Comparison of ENCODE assay signal across 18 mouse cellular contexts in the genomic region with DNA sequence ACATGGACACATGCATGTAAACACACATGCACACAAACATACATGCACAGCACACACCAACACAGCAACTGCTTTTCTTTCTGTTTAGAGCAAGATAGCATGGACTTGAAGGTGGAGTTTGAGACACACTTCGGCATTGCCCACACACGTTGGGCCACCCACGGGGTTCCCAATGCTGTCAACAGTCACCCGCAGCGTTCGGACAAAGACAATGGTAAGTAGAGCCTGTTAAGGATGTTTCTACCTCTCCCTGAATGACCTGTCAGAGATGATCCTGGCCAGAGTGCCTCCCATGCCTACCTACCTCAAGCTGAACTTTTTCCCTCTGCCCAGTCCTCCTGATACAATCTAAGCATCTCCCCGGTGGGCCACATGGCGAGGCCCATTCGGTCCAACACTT. TPM values are rescaled to one million over a fixed set of nuclear protein-coding genes. Genes with fewer than 3 reads are reported as not detected.
"Had no signal": no experiment of that assay in that cellular context is flagged by ENCODE, and none has a peak within 500 bp of the region (broad histone marks: within the 10 kb centered on the region; RNA-seq: fewer than 3 reads in every experiment).

No protein-coding gene starts in this region.

- H3K9ac ChIP-seq: lung, embryonic 15.5 days; midbrain, embryonic 13.5 days; midbrain, embryonic 15.5 days; neural tube, embryonic 12.5 days; stomach, embryonic 15.5 days had no signal

- H3K4me2 ChIP-seq: lung, embryonic 15.5 days; midbrain, embryonic 11.5 days; midbrain, embryonic 13.5 days; midbrain, embryonic 15.5 days; neural tube, embryonic 12.5 days; stomach, embryonic 15.5 days had no signal

- H3K4me1 ChIP-seq: lung, embryonic 15.5 days; midbrain, embryonic 13.5 days; midbrain, embryonic 15.5 days; neural tube, embryonic 12.5 days; stomach, embryonic 15.5 days had no signal

- H3K4me3 ChIP-seq: lung, embryonic 15.5 days; megakaryocyte, embryonic 14.5 days; midbrain, embryonic 13.5 days; midbrain, embryonic 15.5 days; neural tube, embryonic 12.5 days; stomach, embryonic 15.5 days had no signal

- H3K27me3 ChIP-seq: lung, embryonic 15.5 days; midbrain, embryonic 13.5 days; midbrain, embryonic 15.5 days; neural tube, embryonic 12.5 days; stomach, embryonic 15.5 days had no signal

- DNase-seq: lung, adult 2 months; lung, postnatal 14 days; lung, postnatal 36 days; right cerebral cortex, postnatal 14 days; thymus, adult 2 months; thymus, postnatal 25 days; thymus, postnatal 4 days had no signal

- H3K9me3 ChIP-seq: lung, embryonic 15.5 days; midbrain, embryonic 13.5 days; midbrain, embryonic 15.5 days; neural tube, embryonic 12.5 days; stomach, embryonic 15.5 days had no signal

- H3K36me3 ChIP-seq: midbrain, embryonic 15.5 days; stomach, embryonic 15.5 days had no signal

- H3K27ac ChIP-seq: lung, embryonic 15.5 days; macrophage; midbrain, embryonic 13.5 days; midbrain, embryonic 15.5 days; neural tube, embryonic 12.5 days; stomach, embryonic 15.5 days; stomach, postnatal 0 days had no signal

- ATAC-seq: lung, postnatal 0 days; midbrain, embryonic 13.5 days; midbrain, embryonic 15.5 days had no signal

RNA-seq across cellular contexts. Expression of gene Gfpt2, which starts 15.0 kb away (rescaled TPM):
- total RNA-seq: neutrophil, adult 5-6 weeks had no signal
- polyA plus RNA-seq: macrophage had no signal
